Mouse (Mus musculus): ENCODE data around the gene Tmem170b.

Gene Tmem170b

GRCm38 (mm10) chr13:41614982-41615381, 9.3 kb downstream of the Tmem170b start:
- DNase-seq, result no peak

- no peak for DNase-seq
Observed at GRCm38 (mm10) chr13:41619470-41619869, 13.8 kb downstream of the Tmem170b start.

GRCm38 (mm10) chr13:41620132-41620531, 14.4 kb downstream of the Tmem170b start:
- no peak for DNase-seq

GRCm38 (mm10) chr13:41624123-41624522, 18.4 kb downstream of the Tmem170b start:
- no peak for DNase-seq

- no peak for DNase-seq
Observed at GRCm38 (mm10) chr13:41625248-41625647, 19.5 kb downstream of the Tmem170b start.

- no peak for DNase-seq
Observed at GRCm38 (mm10) chr13:41627277-41627916, 21.7 kb downstream of the Tmem170b start.

GRCm38 (mm10) chr13:41634401-41634818, 28.7 kb downstream of the Tmem170b start:
- peak; percentile 76 for DNase-seq

- no peak for DNase-seq
Observed at GRCm38 (mm10) chr13:41638083-41638482, 32.4 kb downstream of the Tmem170b start.

- peak; percentile 51 for DNase-seq
Observed at GRCm38 (mm10) chr13:41642851-41643250, 37.1 kb downstream of the Tmem170b start.

GRCm38 (mm10) chr13:41643798-41644197, 38.1 kb downstream of the Tmem170b start:
- DNase-seq, result no peak

- no peak for DNase-seq
Observed at GRCm38 (mm10) chr13:41644591-41645482, 39.1 kb downstream of the Tmem170b start.

GRCm38 (mm10) chr13:41645483-41645859, 39.8 kb downstream of the Tmem170b start:
- no peak for DNase-seq

- DNase-seq, result no peak
Observed at GRCm38 (mm10) chr13:41647976-41648375, 42.3 kb downstream of the Tmem170b start.

GRCm38 (mm10) chr13:41650665-41651064, 45.0 kb downstream of the Tmem170b start:
- no peak for DNase-seq

- DNase-seq, result no peak
Observed at GRCm38 (mm10) chr13:41653791-41654190, 48.1 kb downstream of the Tmem170b start.

GRCm38 (mm10) chr13:41655576-41656090, 49.9 kb downstream of the Tmem170b start:
- no peak for DNase-seq

GRCm38 (mm10) chr13:41660052-41660793, 54.5 kb downstream of the Tmem170b start:
- no peak for DNase-seq

- DNase-seq, result no peak
Observed at GRCm38 (mm10) chr13:41661116-41661515, 55.4 kb downstream of the Tmem170b start.

GRCm38 (mm10) chr13:41662401-41663070, 56.8 kb downstream of the Tmem170b start:
- DNase-seq, result no peak

GRCm38 (mm10) chr13:41663501-41664195, 57.9 kb downstream of the Tmem170b start:
- no peak for DNase-seq

- no peak for DNase-seq
Observed at GRCm38 (mm10) chr13:41669951-41670350, 64.2 kb downstream of the Tmem170b start.

Measured in cerebellum, adult 8-10 months (tissue).